Mouse (Mus musculus) G1E (cell line): Measurements from ENCODE around the gene Sap25.

Experiments
- CTCF ChIP-seq: IDR thresholded peaks from 2 replicates; pipeline ENCODE4 v1.5.1; 2012; ENCODE audit warnings: low read depth, low read length, inconsistent platforms, mixed read lengths
- GATA1 ChIP-seq: IDR thresholded peaks from 2 replicates; pipeline ENCODE4 v1.6.1; 2012; ENCODE audit warnings: borderline replicate concordance, low read length, inconsistent platforms, mixed read lengths
- GATA2 ChIP-seq: IDR thresholded peaks from 2 replicates; pipeline ENCODE4 v1.6.1; 2012; ENCODE audit warnings: low read depth, low read length, inconsistent platforms, borderline replicate concordance
- POLR2AphosphoS5 ChIP-seq: IDR thresholded peaks from 2 replicates; pipeline ENCODE4 v1.6.1; 2012; ENCODE audit warnings: low read depth, low read length, inconsistent platforms; ENCODE audit not compliant: insufficient replicate concordance
- TAL1 ChIP-seq: conservative IDR thresholded peaks from 2 replicates; pipeline ENCODE4 v1.6.1; 2012; ENCODE audit warnings: low read depth, low read length, inconsistent platforms, mixed read lengths

DNA sequence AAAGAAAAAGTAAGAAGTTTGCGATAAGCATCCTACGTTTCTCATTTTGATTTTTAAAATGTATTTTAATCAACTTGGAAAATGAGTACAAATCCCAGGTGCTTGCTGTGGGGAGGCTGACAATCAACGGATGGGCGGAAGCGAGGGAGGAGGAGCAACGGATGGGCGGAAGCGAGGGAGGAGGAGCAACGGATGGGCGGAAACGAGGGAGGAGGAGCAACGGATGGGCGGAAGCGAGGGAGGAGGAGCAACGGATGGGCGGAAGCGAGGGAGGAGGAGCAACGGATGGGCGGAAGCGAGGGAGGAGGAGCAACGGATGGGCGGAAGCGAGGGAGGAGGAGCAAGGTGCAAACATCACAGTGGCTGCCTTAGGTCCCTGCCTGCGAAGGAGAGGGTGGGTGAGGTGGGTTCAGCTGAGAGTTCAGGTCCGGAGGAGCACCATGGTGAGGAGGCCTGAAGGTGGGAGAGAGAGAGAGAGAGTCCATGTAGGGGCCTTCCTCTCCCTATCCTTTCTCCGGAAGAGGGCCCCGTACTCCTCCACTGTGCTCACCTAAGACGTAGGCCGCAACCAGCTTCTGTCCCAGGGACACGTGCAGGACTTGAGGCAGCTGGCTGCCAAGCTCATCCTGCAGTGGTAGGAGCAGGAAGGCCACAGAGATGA lies 44.4 kb upstream of the Sap25 start:
- TF ChIP-seq GATA1 (no peak), CTCF (no peak), POLR2AphosphoS5 (no peak), TAL1 (no peak), GATA2 (no peak)
